Mouse (Mus musculus) spleen, adult 2 months (tissue): ENCODE data around the gene Eif4e3. TPM values are rescaled to one million over a fixed set of nuclear protein-coding genes. Genes with fewer than 3 reads are reported as not detected.

Experiments used
- DNase-seq, 2 experiments: peaks; one replicate each; pipeline versions ENCODE4 v3.0.0 to v3.0.0-alpha.2; 2012 to 2021; ENCODE audit warnings: low spot score in 2 of 2, low read depth in 1 of 2
- H3K27ac ChIP-seq: fragments of 200-500 bp; 2 replicates; pipeline ENCODE4 v1.5.1; 2012; ENCODE audit warnings: low read length, inconsistent platforms; ENCODE audit not compliant: insufficient read depth
- H3K27me3 ChIP-seq: fragments of 200-500 bp; 2 replicates; pipeline ENCODE4 v1.6.1; 2012; ENCODE audit warnings: mild to moderate bottlenecking, moderate library complexity, low read length, inconsistent platforms; ENCODE audit not compliant: control insufficient read depth, insufficient read depth
- H3K36me3 ChIP-seq: fragments of 200-500 bp; 2 replicates; pipeline ENCODE4 v1.6.1; 2012; ENCODE audit warnings: mild to moderate bottlenecking, low read length, inconsistent platforms; ENCODE audit not compliant: control insufficient read depth, insufficient read depth
- H3K4me1 ChIP-seq: fragments of 200-500 bp; 2 replicates; pipeline ENCODE4 v1.6.1; 2011; ENCODE audit warnings: inconsistent platforms; ENCODE audit not compliant: control insufficient read depth, insufficient read depth, insufficient read length
- H3K4me3 ChIP-seq: fragments of 200-500 bp; 2 replicates; pipeline ENCODE4 v1.5.1; 2011; ENCODE audit warnings: mild to moderate bottlenecking, inconsistent platforms; ENCODE audit not compliant: insufficient read depth, insufficient read length; ENCODE audit errors: extremely low read depth
- CTCF ChIP-seq: fragments of 200-500 bp; IDR thresholded peaks from 2 replicates; pipeline ENCODE4 v1.5.1; 2011; ENCODE audit warnings: mild to moderate bottlenecking, inconsistent platforms; ENCODE audit not compliant: insufficient read depth, insufficient read length, insufficient replicate concordance; ENCODE audit errors: extremely low read depth
- POLR2A ChIP-seq: fragments of 200-500 bp; IDR thresholded peaks from 2 replicates; pipeline ENCODE4 v1.6.1; 2011; ENCODE audit warnings: low read depth, low read length, inconsistent platforms
- WGBS: fragments of 180-500 bp; shearing (Covaris S2); methylation state at CpG from one replicate; pipeline ENCODE4 v1.1.7; 2018; 5-methylcytosine and 5-hydroxymethylcytosine counted together
- polyA plus RNA-seq: library from polyadenylated mRNA; depleted of rRNA; stranded (reverse); fragments of >200 nt; gene quantifications from 2 replicates; pipeline ENCODE4 v1.2.3, GENCODE M21; 2012

The Eif4e3 gene
- polyA plus RNA-seq, 1 experiment: 3.9 TPM

- DNase-seq: no peak
- TF ChIP-seq POLR2A (no peak), CTCF (no peak)
- H3K27me3 ChIP-seq: no peaks in the 10 kb centered on the region
- WGBS: 63% methylated on average over 2 of the region's 2 CpGs
- H3K4me3 ChIP-seq: no peak overlapping the region
- peaks cover 3% of the 10 kb centered on the region for H3K36me3 ChIP-seq
- H3K27ac ChIP-seq: no peak overlapping the region
- H3K4me1 ChIP-seq: peaks cover 7% of the 10 kb centered on the region; the same call in 1 of the 2 replicates
Observed at GRCm38 (mm10) chr6:99626347-99626746, 40.2 kb downstream of the Eif4e3 start.

- Histone ChIP-seq H3K4me3 (no peak overlapping the region), H3K27me3 (no peaks in the 10 kb centered on the region), H3K36me3 (peaks cover 3% of the 10 kb centered on the region), H3K4me1 (peaks cover 7% of the 10 kb centered on the region; the same call in 1 of the 2 replicates), H3K27ac (no peak overlapping the region)
- DNase-seq: no peak
- 17% methylated on average over 7 of the region's 7 CpGs for WGBS
- TF ChIP-seq CTCF (no peak), POLR2A (no peak)
Observed at GRCm38 (mm10) chr6:99625803-99626202, 40.8 kb downstream of the Eif4e3 start.

GRCm38 (mm10) chr6:99625306-99625705, 41.3 kb downstream of the Eif4e3 start:
- 55% methylated on average over 7 of the region's 7 CpGs for WGBS
- no peak for DNase-seq
- no peak overlapping the region for H3K27ac ChIP-seq
- no peak overlapping the region for H3K4me3 ChIP-seq
- H3K27me3 ChIP-seq: no peaks in the 10 kb centered on the region
- peaks cover 2% of the 10 kb centered on the region for H3K36me3 ChIP-seq
- peaks cover 7% of the 10 kb centered on the region; the same call in 1 of the 2 replicates for H3K4me1 ChIP-seq
- no peak for TF ChIP-seq CTCF
- TF ChIP-seq POLR2A: no peak

- H3K36me3 ChIP-seq: no peaks in the 10 kb centered on the region
- H3K27me3 ChIP-seq: no peaks in the 10 kb centered on the region
- DNase-seq: no peak
- TF ChIP-seq CTCF (no peak), POLR2A (no peak)
- no peak overlapping the region for H3K4me3 ChIP-seq
- WGBS: 68% methylated on average over 3 of the region's 3 CpGs
- no peak overlapping the region for H3K27ac ChIP-seq
- H3K4me1 ChIP-seq: peaks cover 7% of the 10 kb centered on the region; the same call in 1 of the 2 replicates
Observed at GRCm38 (mm10) chr6:99624542-99624941, 42.0 kb downstream of the Eif4e3 start.

- Histone ChIP-seq H3K27ac (no peak overlapping the region), H3K4me3 (no peak overlapping the region), H3K27me3 (no peaks in the 10 kb centered on the region), H3K36me3 (no peaks in the 10 kb centered on the region), H3K4me1 (peaks cover 7% of the 10 kb centered on the region; the same call in 1 of the 2 replicates)
- peak in 1 of 2 experiments; percentile 10 for DNase-seq
- 72% methylated on average over 6 of the region's 6 CpGs for WGBS
- TF ChIP-seq POLR2A (no peak), CTCF (no peak)
Observed at GRCm38 (mm10) chr6:99623641-99624040, 42.9 kb downstream of the Eif4e3 start.

- H3K27ac ChIP-seq: no peak overlapping the region
- no peak for TF ChIP-seq POLR2A
- TF ChIP-seq CTCF: no peak
Observed at GRCm38 (mm10) chr6:99621167-99621566, 45.4 kb downstream of the Eif4e3 start.

GRCm38 (mm10) chr6:99620471-99620870, 46.1 kb downstream of the Eif4e3 start:
- DNase-seq: no peak
- Histone ChIP-seq H3K27me3 (no peaks in the 10 kb centered on the region), H3K4me3 (no peak overlapping the region), H3K27ac (no peak overlapping the region), H3K36me3 (no peaks in the 10 kb centered on the region), H3K4me1 (peaks cover under 1% of the 10 kb centered on the region; the same call in 1 of the 2 replicates)
- TF ChIP-seq POLR2A (no peak), CTCF (no peak)
- 26% methylated on average over 7 of the region's 7 CpGs for WGBS

More at GRCm38 (mm10) chr6:99621167-99621566, 45.4 kb downstream of the Eif4e3 start:
- WGBS: 77% methylated on average over 4 of the region's 4 CpGs
- Histone ChIP-seq H3K4me1 (peaks cover 7% of the 10 kb centered on the region; the same call in 1 of the 2 replicates), H3K4me3 (no peak overlapping the region), H3K27me3 (no peaks in the 10 kb centered on the region), H3K36me3 (no peaks in the 10 kb centered on the region)
- no peak for DNase-seq

- TF ChIP-seq CTCF: no peak
- TF ChIP-seq POLR2A: no peak
- no peaks in the 10 kb centered on the region; the same call in 1 of the 2 replicates for H3K4me1 ChIP-seq
- WGBS: 40% methylated on average over 8 of the region's 8 CpGs
- H3K27ac ChIP-seq: no peak overlapping the region
- H3K27me3 ChIP-seq: no peaks in the 10 kb centered on the region
- no peak overlapping the region for H3K4me3 ChIP-seq
- no peak for DNase-seq
- no peaks in the 10 kb centered on the region for H3K36me3 ChIP-seq
Observed at GRCm38 (mm10) chr6:99619964-99620363, 46.6 kb downstream of the Eif4e3 start.
